Mouse (Mus musculus) brain, embryonic 14.5 days (tissue): ENCODE results near the gene Fn1.

Experiments
- CTCF ChIP-seq: fragments of 200-500 bp; IDR thresholded peaks from 2 replicates; pipeline ENCODE4 v1.5.1; 2012; ENCODE audit warnings: inconsistent platforms, mild to moderate bottlenecking, moderate library complexity, borderline replicate concordance; ENCODE audit not compliant: insufficient read depth, insufficient read length; ENCODE audit errors: extremely low read depth
- POLR2A ChIP-seq: fragments of 200-500 bp; IDR thresholded peaks from 2 replicates; pipeline ENCODE4 v1.6.1; 2012; ENCODE audit warnings: mild to moderate bottlenecking, inconsistent platforms, borderline replicate concordance; ENCODE audit not compliant: poor library complexity, insufficient read depth, insufficient read length, severe bottlenecking; ENCODE audit errors: extremely low read depth

DNA sequence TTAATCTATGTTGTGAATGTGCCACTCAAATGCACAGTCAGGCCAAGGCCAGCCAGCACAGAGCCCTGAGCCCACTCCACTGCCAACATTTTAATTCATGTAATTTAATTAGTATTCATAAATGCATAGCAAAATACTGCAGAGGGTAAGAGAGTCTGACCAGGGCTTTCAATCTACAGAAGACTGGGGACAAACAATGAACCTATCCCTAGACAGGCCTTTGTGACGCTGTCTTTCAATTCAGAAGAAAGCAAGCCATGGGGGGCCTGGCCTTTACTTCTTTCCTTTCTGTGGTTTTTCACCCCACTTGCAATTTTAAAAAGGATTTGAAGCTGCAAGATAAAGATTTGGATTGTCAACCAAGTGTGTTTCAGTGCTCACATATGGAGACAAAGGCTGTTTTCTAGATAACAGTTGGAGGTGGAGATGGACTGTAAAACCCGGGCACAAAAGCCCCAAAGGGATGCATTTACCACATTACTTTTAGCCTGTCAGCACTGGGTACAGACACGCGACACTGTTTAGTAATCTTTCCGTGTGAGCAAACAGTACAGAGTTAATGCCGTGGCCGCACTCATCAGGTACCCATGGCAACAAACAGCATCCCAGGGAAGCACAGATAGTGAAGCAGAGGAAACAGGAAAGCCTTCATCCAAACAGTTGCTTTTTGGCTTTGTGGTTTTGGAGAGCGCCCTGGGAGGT is 38.3 kb downstream of the Fn1 start:
- TF ChIP-seq POLR2A, result no peak
- no peak for TF ChIP-seq CTCF
